ENCODE assay signal across 33 mouse cellular contexts in the genomic region with DNA sequence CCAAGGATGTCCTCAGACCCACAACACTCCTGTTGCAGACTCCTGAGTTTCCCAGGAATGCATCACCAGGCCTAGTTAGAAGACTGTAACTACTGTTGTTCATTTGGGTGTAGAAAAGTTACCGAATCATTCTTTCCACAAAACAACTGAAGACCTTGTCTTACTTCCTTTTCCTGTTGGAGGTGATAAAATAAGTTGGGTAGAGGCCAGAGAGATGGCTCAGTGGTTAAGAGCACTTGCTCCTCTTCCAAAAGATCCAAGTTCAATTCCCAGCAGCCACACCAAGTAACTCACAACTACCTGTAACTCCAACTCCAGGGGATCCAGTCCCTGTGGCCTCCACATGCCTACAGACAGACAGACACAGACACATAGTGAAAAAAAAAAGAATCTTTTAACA. TPM values are rescaled to one million over a fixed set of nuclear protein-coding genes. Genes with fewer than 3 reads are reported as not detected.
"Had no signal": no experiment of that assay in that cellular context is flagged by ENCODE, and none has a peak within 500 bp of the region (broad histone marks: within the 10 kb centered on the region; RNA-seq: fewer than 3 reads in every experiment).

No protein-coding gene starts in this region.

- DNase-seq: left cerebral cortex, postnatal 4 days; liver; liver, embryonic 13.5 days; liver, postnatal 0 days; lung, adult 18-20 months; lung, adult 2 months; lung, embryonic 14.5 days; lung, postnatal 10 days; lung, postnatal 14 days; lung, postnatal 36 days; lung, postnatal 4 days; midbrain, embryonic 14.5 days had no signal

- H3K4me1 ChIP-seq: limb, embryonic 10.5 days; limb, embryonic 12.5 days; limb, embryonic 13.5 days; limb, embryonic 15.5 days; liver, embryonic 12.5 days; liver, embryonic 13.5 days; liver, embryonic 15.5 days; lung, embryonic 15.5 days; megakaryocyte, embryonic 14.5 days; midbrain, embryonic 10.5 days; midbrain, embryonic 12.5 days; midbrain, embryonic 13.5 days; midbrain, embryonic 15.5 days had no signal

- H3K27me3 ChIP-seq: limb, embryonic 15.5 days; liver, embryonic 12.5 days; liver, embryonic 13.5 days; liver, embryonic 15.5 days; lung, embryonic 15.5 days; midbrain, embryonic 12.5 days; midbrain, embryonic 13.5 days; midbrain, embryonic 15.5 days had no signal

- H3K27ac ChIP-seq: limb, embryonic 10.5 days; limb, embryonic 12.5 days; limb, embryonic 13.5 days; limb, embryonic 15.5 days; liver, embryonic 12.5 days; liver, embryonic 13.5 days; liver, embryonic 14.5 days; liver, embryonic 15.5 days; lung, embryonic 15.5 days; macrophage; midbrain, embryonic 10.5 days; midbrain, embryonic 12.5 days; midbrain, embryonic 13.5 days; midbrain, embryonic 15.5 days had no signal

- H3K9me3 ChIP-seq: limb, embryonic 10.5 days; limb, embryonic 12.5 days; limb, embryonic 13.5 days; limb, embryonic 15.5 days; liver, embryonic 12.5 days; liver, embryonic 13.5 days; liver, embryonic 15.5 days; lung, embryonic 15.5 days; midbrain, embryonic 10.5 days; midbrain, embryonic 12.5 days; midbrain, embryonic 13.5 days; midbrain, embryonic 15.5 days had no signal

- H3K9ac ChIP-seq: limb, embryonic 12.5 days; limb, embryonic 13.5 days; limb, embryonic 15.5 days; liver, embryonic 12.5 days; liver, embryonic 13.5 days; liver, embryonic 14.5 days; liver, embryonic 15.5 days; liver, postnatal 0 days; lung, embryonic 14.5 days; lung, embryonic 15.5 days; midbrain, embryonic 12.5 days; midbrain, embryonic 13.5 days; midbrain, embryonic 15.5 days had no signal

- H3K4me3 ChIP-seq: limb, embryonic 10.5 days; limb, embryonic 12.5 days; limb, embryonic 13.5 days; limb, embryonic 15.5 days; liver, embryonic 12.5 days; liver, embryonic 13.5 days; liver, embryonic 15.5 days; lung, embryonic 15.5 days; megakaryocyte, embryonic 14.5 days; midbrain, embryonic 10.5 days; midbrain, embryonic 12.5 days; midbrain, embryonic 13.5 days; midbrain, embryonic 15.5 days; myocyte had no signal

- ATAC-seq: liver, embryonic 12.5 days; liver, postnatal 0 days; lung, postnatal 0 days; midbrain, embryonic 13.5 days; midbrain, embryonic 15.5 days; midbrain, embryonic 16.5 days had no signal

- H3K4me2 ChIP-seq: limb, embryonic 12.5 days; limb, embryonic 13.5 days; limb, embryonic 15.5 days; liver, embryonic 11.5 days; liver, embryonic 12.5 days; liver, embryonic 13.5 days; liver, embryonic 15.5 days; lung, embryonic 14.5 days; lung, embryonic 15.5 days; midbrain, embryonic 11.5 days; midbrain, embryonic 12.5 days; midbrain, embryonic 13.5 days; midbrain, embryonic 15.5 days had no signal

- H3K36me3 ChIP-seq: limb, embryonic 10.5 days; limb, embryonic 12.5 days; limb, embryonic 13.5 days; limb, embryonic 15.5 days; liver, embryonic 12.5 days; liver, embryonic 13.5 days; liver, embryonic 15.5 days; lung, embryonic 15.5 days; midbrain, embryonic 10.5 days; midbrain, embryonic 12.5 days; midbrain, embryonic 13.5 days; midbrain, embryonic 15.5 days had no signal

RNA-seq across cellular contexts. Expression of a gene that starts 7.7 kb away (rescaled TPM):
- total RNA-seq: monocyte, adult 5-6 weeks had no signal
- polyA plus RNA-seq: liver, adult 2 months had no signal
